Mouse (Mus musculus): ENCODE measurements around the gene Mycbpap. TPM values are rescaled to one million over a fixed set of nuclear protein-coding genes. Genes with fewer than 3 reads are reported as not detected.

Mycbpap gene
- polyA plus RNA-seq, 1 experiment from 2014 or later: 1.4 TPM

GRCm38 (mm10) chr11:94468582-94469064 lies 52.9 kb downstream of the Mycbpap start:
- no peak overlapping the region for H3K4me2 ChIP-seq (replicated peaks; ENCODE audit: low read depth)
- DNase-seq (ENCODE audit: low spot score) (no peak), ATAC-seq (ENCODE audit: low FRiP score, low TSS enrichment) (no peak)
- H3K27ac ChIP-seq (replicated peaks): 0 out of 2 replicates have a peak overlapping the region, but pooled peaks have one; percentile 49
- TF ChIP-seq EP300 (optimal IDR thresholded peaks at IDR 0.05) (no peak), CTCF (IDR thresholded peaks at IDR 0.05; ENCODE audit: low read depth) (no peak)
- peaks cover 6% of the 10 kb centered on the region for H3K4me1 ChIP-seq (replicated peaks; ENCODE audit: control insufficient read depth, insufficient read depth)
- WGBS: 39% methylated on average over 4 of the region's 4 CpGs
- H3K4me3 ChIP-seq (ENCODE audit: low read depth, low read length): no peak overlapping the region
- H3K9me3 ChIP-seq (ENCODE audit: control insufficient read depth, low read length): no peaks in the 10 kb centered on the region
- peaks cover 3% of the 10 kb centered on the region; the same call in 1 of the 2 replicates for H3K27me3 ChIP-seq (ENCODE audit: control insufficient read depth, insufficient read depth, low read length)
- no peaks in the 10 kb centered on the region for H3K36me3 ChIP-seq (ENCODE audit: control insufficient read depth, insufficient read depth, low read length)
- no peak overlapping the region for H3K9ac ChIP-seq (ENCODE audit: low read length)

- peaks cover 6% of the 10 kb centered on the region; the same call in 1 of the 2 replicates for H3K4me1 ChIP-seq (replicated peaks; ENCODE audit: control insufficient read depth, insufficient read depth)
Measured at GRCm38 (mm10) chr11:94466333-94466855, 55.1 kb downstream of the Mycbpap start.

DNA sequence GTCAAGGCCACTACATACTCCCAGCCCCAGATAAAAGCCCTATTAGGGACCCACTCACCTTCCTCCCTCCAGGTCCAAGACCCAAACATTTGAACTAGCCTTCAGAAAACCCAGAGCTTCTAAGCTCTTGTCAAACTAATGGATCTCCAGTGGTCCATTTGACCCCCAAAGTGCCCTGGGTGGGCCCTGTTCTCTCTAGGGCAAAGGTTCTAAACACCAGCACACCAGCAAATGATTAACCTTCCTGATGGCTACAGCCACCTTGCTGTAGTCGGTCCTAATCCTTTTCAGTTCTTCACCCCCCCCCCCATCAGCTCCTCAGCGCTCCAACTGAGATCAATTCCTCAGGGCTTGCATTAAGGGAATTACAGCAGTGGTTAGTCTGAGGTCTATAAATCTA lies 57.4 kb downstream of the Mycbpap start:
- 39% methylated on average over 2 of the region's 2 CpGs for WGBS
- Histone ChIP-seq H3K4me1 (replicated peaks; ENCODE audit: control insufficient read depth, insufficient read depth) (peaks cover under 1% of the 10 kb centered on the region; the same call in 1 of the 2 replicates), H3K4me3 (ENCODE audit: low read depth, low read length) (no peak overlapping the region), H3K27ac (replicated peaks) (no peak overlapping the region), H3K9me3 (ENCODE audit: control insufficient read depth, low read length) (no peaks in the 10 kb centered on the region), H3K4me2 (replicated peaks; ENCODE audit: low read depth) (no peak overlapping the region), H3K36me3 (ENCODE audit: control insufficient read depth, insufficient read depth, low read length) (no peaks in the 10 kb centered on the region), H3K27me3 (ENCODE audit: control insufficient read depth, insufficient read depth, low read length) (no peaks in the 10 kb centered on the region), H3K9ac (ENCODE audit: low read length) (no peak overlapping the region)
- TF ChIP-seq CTCF (IDR thresholded peaks at IDR 0.05; ENCODE audit: low read depth): no peak
- TF ChIP-seq EP300 (optimal IDR thresholded peaks at IDR 0.05): no peak
- no peak for DNase-seq (ENCODE audit: low spot score)
- ATAC-seq (ENCODE audit: low FRiP score, low TSS enrichment): no peak

More at GRCm38 (mm10) chr11:94466333-94466855, 55.1 kb downstream of the Mycbpap start:
- WGBS: 84% methylated on average over 17 of the region's 17 CpGs
- Histone ChIP-seq H3K9ac (ENCODE audit: low read length) (0 out of 2 replicates have a peak overlapping the region, but pooled peaks have one; percentile 18), H3K4me3 (ENCODE audit: low read depth, low read length) (no peak overlapping the region), H3K36me3 (ENCODE audit: control insufficient read depth, insufficient read depth, low read length) (no peaks in the 10 kb centered on the region), H3K27me3 (ENCODE audit: control insufficient read depth, insufficient read depth, low read length) (no peaks in the 10 kb centered on the region), H3K4me2 (replicated peaks; ENCODE audit: low read depth) (no peak overlapping the region), H3K9me3 (ENCODE audit: control insufficient read depth, low read length) (no peaks in the 10 kb centered on the region), H3K27ac (replicated peaks) (no peak overlapping the region)
- DNase-seq (ENCODE audit: low spot score): no peak
- no peak for ATAC-seq (ENCODE audit: low FRiP score, low TSS enrichment)
- no peak for TF ChIP-seq CTCF (IDR thresholded peaks at IDR 0.05; ENCODE audit: low read depth)
- TF ChIP-seq EP300 (optimal IDR thresholded peaks at IDR 0.05): no peak

- DNase-seq (ENCODE audit: low spot score) (no peak), ATAC-seq (ENCODE audit: low FRiP score, low TSS enrichment) (no peak)
- Histone ChIP-seq H3K27me3 (ENCODE audit: control insufficient read depth, insufficient read depth, low read length) (no peaks in the 10 kb centered on the region), H3K27ac (replicated peaks) (no peak overlapping the region), H3K9me3 (ENCODE audit: control insufficient read depth, low read length) (no peaks in the 10 kb centered on the region), H3K4me2 (replicated peaks; ENCODE audit: low read depth) (no peak overlapping the region), H3K4me1 (replicated peaks; ENCODE audit: control insufficient read depth, insufficient read depth) (no peaks in the 10 kb centered on the region), H3K36me3 (ENCODE audit: control insufficient read depth, insufficient read depth, low read length) (no peaks in the 10 kb centered on the region), H3K9ac (ENCODE audit: low read length) (no peak overlapping the region), H3K4me3 (ENCODE audit: low read depth, low read length) (no peak overlapping the region)
- WGBS: 91% methylated on average over 11 of the region's 11 CpGs
- no peak for TF ChIP-seq EP300 (optimal IDR thresholded peaks at IDR 0.05)
- no peak for TF ChIP-seq CTCF (IDR thresholded peaks at IDR 0.05; ENCODE audit: low read depth)
Measured at GRCm38 (mm10) chr11:94461856-94462255, 59.7 kb downstream of the Mycbpap start.

GRCm38 (mm10) chr11:94457001-94457400 lies 64.5 kb downstream of the Mycbpap start:
- no peaks in the 10 kb centered on the region for H3K36me3 ChIP-seq (ENCODE audit: control insufficient read depth, insufficient read depth, low read length)
- no peaks in the 10 kb centered on the region; the same call in 1 of the 2 replicates for H3K4me1 ChIP-seq (replicated peaks; ENCODE audit: control insufficient read depth, insufficient read depth)
- no peak overlapping the region for H3K27ac ChIP-seq (replicated peaks)
- H3K4me2 ChIP-seq (replicated peaks; ENCODE audit: low read depth): no peak overlapping the region
- no peaks in the 10 kb centered on the region for H3K9me3 ChIP-seq (ENCODE audit: control insufficient read depth, low read length)
- DNase-seq (ENCODE audit: low spot score) (no peak), ATAC-seq (ENCODE audit: low FRiP score, low TSS enrichment) (no peak)
- no peak overlapping the region for H3K4me3 ChIP-seq (ENCODE audit: low read depth, low read length)
- H3K9ac ChIP-seq (ENCODE audit: low read length): no peak overlapping the region
- H3K27me3 ChIP-seq (ENCODE audit: control insufficient read depth, insufficient read depth, low read length): no peaks in the 10 kb centered on the region
- no peak for TF ChIP-seq CTCF (IDR thresholded peaks at IDR 0.05; ENCODE audit: low read depth)
- TF ChIP-seq EP300 (optimal IDR thresholded peaks at IDR 0.05): no peak
- 89% methylated on average over 15 of the region's 15 CpGs for WGBS

DNA sequence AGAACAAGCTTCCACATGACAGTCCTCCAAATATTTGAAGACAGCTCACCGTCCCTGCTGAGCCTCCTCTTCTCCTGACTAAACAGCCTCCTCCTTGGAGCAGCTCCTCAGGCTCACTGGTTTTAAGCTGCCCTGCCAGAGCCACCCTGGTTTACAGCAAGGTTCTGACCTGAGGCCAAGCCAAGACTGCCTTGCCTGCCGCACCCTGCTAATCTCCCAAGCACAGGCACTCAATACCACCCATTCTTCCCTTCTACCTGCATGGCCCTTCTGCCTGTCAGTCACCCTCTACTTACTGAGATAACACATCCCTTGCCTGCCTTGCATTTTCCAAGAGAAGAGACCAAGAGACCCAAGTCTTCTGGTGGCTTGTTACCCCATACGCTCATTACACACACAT lies 65.2 kb downstream of the Mycbpap start:
- H3K4me3 ChIP-seq (ENCODE audit: low read depth, low read length): no peak overlapping the region
- H3K36me3 ChIP-seq (ENCODE audit: control insufficient read depth, insufficient read depth, low read length): no peaks in the 10 kb centered on the region
- DNase-seq (ENCODE audit: low spot score) (peak; percentile 35), ATAC-seq (ENCODE audit: low FRiP score, low TSS enrichment) (no peak)
- no peak for TF ChIP-seq EP300 (optimal IDR thresholded peaks at IDR 0.05)
- no peak for TF ChIP-seq CTCF (IDR thresholded peaks at IDR 0.05; ENCODE audit: low read depth)
- no peaks in the 10 kb centered on the region for H3K27me3 ChIP-seq (ENCODE audit: control insufficient read depth, insufficient read depth, low read length)
- H3K9me3 ChIP-seq (ENCODE audit: control insufficient read depth, low read length): no peaks in the 10 kb centered on the region
- no peak overlapping the region for H3K27ac ChIP-seq (replicated peaks)
- no peaks in the 10 kb centered on the region; the same call in 1 of the 2 replicates for H3K4me1 ChIP-seq (replicated peaks; ENCODE audit: control insufficient read depth, insufficient read depth)
- no peak overlapping the region for H3K4me2 ChIP-seq (replicated peaks; ENCODE audit: low read depth)
- no peak overlapping the region for H3K9ac ChIP-seq (ENCODE audit: low read length)
- WGBS: 54% methylated on average over 3 of the region's 3 CpGs
